Mouse (Mus musculus): ENCODE results near the gene Pja2. TPM values are rescaled to one million over a fixed set of nuclear protein-coding genes. Genes with fewer than 3 reads are reported as not detected.

The Pja2 gene
- 107 and 123 TPM in 2 replicates for polyA plus RNA-seq (2011; ENCODE audit: insufficient read length, low read depth, missing spikeins)

DNA sequence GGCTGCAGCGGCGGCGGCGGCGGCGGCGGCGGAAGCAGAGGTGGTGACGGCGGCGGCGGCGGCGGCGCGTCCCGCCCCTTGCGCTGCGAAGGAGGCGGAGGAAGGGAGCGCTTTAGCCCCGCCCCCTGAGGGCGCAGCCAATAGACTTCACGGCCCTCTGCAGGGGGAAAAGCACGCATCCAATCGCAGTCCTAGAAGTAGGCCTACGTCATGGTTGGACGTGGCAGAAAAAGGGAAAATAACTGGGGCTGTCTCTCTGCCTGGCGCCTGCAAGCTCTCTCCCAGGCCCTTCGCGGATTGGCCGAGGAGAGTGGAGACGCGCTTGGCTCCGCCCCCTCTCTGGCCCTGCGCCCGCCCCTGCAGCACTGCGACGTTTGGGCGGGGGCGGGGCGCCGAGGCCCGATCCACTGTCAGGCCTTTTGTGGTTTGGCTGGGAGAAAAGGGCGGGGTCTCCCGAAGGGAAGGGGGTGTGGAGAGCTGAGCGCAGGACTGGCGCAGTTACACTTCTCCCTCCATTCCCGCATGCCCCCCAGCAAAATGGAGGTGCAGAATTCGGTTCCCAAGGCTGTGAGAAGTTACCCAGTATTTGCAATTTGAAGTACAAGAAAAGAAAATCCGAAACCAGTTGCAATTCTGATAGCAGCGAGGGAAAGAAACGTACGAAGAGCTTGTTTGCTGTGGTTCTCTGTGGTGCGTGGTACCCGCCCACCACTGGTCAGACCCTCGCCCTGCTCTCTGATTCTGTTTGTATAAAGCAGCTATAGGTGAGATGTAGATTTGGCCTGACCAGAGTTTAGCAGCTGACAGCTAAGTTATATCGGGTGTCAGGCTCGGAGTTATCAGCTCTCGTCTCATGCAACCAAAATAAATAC lies at the start of gene Pja2:
Pja2 (minus strand) TSS at position 19 of the 872 bp plus-strand sequence.
- no peak for TF ChIP-seq CTCF (IDR thresholded peaks at IDR 0.05; ENCODE audit: borderline replicate concordance, insufficient read depth, low read length)
- peak; percentile 81 for TF ChIP-seq POLR2A (IDR thresholded peaks at IDR 0.05; ENCODE audit: low read depth, low read length)
- Histone ChIP-seq H3K4me1 (ENCODE audit: control insufficient read depth, insufficient read depth, low read length) (no peaks in the 10 kb centered on the region; the same call in 1 of the 2 replicates), H3K4me3 (ENCODE audit: insufficient read depth, low read length) (peak within 1 kb of the TSS; percentile 92), H3K27ac (ENCODE audit: insufficient read depth, low read length) (peak within 1 kb of the TSS; percentile 93)

DNA sequence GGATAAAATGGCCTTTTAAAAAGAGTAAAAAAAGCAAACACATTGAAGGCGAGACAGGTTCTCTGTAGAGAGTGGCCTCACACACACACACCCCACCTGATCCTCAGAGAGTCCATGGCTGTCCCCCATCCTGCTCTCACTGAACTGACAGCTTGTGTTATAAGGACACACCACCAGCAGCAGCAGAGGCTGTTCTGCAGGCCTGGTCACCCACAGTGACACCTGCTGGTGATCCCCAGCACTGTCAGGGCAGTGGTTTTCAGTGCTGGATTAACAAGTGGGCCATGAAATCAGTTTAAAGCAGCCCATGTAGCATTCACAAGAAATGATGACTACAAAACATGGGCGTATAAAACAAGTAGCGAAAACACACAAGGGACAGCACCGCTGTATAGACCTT lies 43.6 kb upstream of the Pja2 start:
- no peaks in the 10 kb centered on the region for H3K4me1 ChIP-seq (ENCODE audit: control insufficient read depth, insufficient read depth, low read length)
- H3K4me3 ChIP-seq (ENCODE audit: insufficient read depth, low read length) = no peak overlapping the region
- TF ChIP-seq CTCF (IDR thresholded peaks at IDR 0.05; ENCODE audit: borderline replicate concordance, insufficient read depth, low read length) (peak; percentile 85), POLR2A (IDR thresholded peaks at IDR 0.05; ENCODE audit: low read depth, low read length) (no peak)
- no peak overlapping the region for H3K27ac ChIP-seq (ENCODE audit: insufficient read depth, low read length)

DNA sequence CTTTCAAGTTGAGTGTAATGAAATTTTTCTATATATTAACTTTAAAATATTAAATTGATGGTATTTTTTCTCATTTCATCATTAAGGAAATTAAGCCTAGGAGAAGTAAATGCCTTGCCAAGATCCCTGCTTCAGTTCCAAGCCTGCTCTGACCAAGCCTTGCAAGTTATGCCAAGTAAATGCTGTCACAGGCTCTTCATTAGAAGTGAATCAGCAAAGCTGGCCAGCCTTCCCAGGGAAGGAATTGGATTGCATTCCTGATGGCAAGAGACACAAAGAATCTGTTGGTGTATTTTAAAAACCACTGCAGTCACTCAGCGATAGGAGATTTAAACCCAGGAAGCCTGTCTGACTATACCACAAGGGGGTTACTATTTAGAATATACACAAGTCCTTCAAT lies 32.0 kb upstream of the Pja2 start:
- H3K4me3 ChIP-seq (ENCODE audit: insufficient read depth, low read length) = no peak overlapping the region
- H3K4me1 ChIP-seq (ENCODE audit: control insufficient read depth, insufficient read depth, low read length) = no peaks in the 10 kb centered on the region
- TF ChIP-seq CTCF (IDR thresholded peaks at IDR 0.05; ENCODE audit: borderline replicate concordance, insufficient read depth, low read length) (no peak), POLR2A (IDR thresholded peaks at IDR 0.05; ENCODE audit: low read depth, low read length) (no peak)
- H3K27ac ChIP-seq (ENCODE audit: insufficient read depth, low read length) = no peak overlapping the region

DNA sequence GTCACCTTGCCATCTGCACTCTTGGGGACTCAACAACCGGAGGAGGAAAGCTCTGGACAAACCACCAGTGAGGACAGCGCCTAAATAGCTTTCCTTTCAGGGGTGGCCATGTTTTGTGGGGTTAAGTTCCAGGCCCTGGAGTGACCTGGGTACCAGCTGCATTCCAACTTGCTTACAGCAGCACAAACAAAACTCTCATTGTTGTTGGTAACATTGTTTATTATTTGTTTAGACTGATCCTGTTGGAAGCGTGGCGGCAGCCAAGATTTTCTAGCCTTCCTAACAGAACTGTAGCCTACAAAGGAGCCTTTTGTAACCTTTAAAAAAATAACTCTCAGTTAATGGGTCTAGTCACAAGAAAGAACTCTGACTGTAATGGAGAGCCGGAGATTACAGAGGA lies 30.9 kb upstream of the Pja2 start:
- TF ChIP-seq POLR2A (IDR thresholded peaks at IDR 0.05; ENCODE audit: low read depth, low read length) = no peak
- TF ChIP-seq CTCF (IDR thresholded peaks at IDR 0.05; ENCODE audit: borderline replicate concordance, insufficient read depth, low read length) = no peak
- no peak overlapping the region for H3K4me3 ChIP-seq (ENCODE audit: insufficient read depth, low read length)
- no peak overlapping the region for H3K27ac ChIP-seq (ENCODE audit: insufficient read depth, low read length)
- H3K4me1 ChIP-seq (ENCODE audit: control insufficient read depth, insufficient read depth, low read length) = no peaks in the 10 kb centered on the region

DNA sequence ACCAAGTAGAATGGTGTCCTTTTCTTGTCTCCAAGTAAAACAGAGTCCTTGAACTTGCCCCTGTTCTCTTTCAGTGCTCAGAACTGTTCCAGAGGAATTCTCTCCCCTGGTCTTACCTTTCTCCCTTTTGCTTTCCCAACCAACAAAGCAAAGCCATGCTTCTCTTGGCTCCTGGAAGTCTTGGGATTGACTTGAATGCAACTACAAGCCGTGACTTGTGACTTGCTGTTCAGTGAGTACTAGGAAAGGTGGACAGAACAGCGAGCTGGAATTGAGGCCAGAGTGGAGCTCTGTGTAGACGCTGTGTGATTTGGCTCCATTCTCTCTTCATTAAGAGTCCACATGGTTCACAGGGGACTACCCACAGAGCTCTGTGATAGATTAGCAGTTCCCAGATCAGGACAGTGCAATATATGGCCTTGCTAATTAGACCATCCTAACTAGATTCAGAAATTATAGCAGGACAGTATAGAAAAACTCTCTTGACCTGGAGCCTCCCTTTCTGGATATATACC lies 30.3 kb upstream of the Pja2 start:
- H3K4me3 ChIP-seq (ENCODE audit: insufficient read depth, low read length) = no peak overlapping the region
- H3K4me1 ChIP-seq (ENCODE audit: control insufficient read depth, insufficient read depth, low read length) = no peaks in the 10 kb centered on the region
- H3K27ac ChIP-seq (ENCODE audit: insufficient read depth, low read length) = no peak overlapping the region
- TF ChIP-seq POLR2A (IDR thresholded peaks at IDR 0.05; ENCODE audit: low read depth, low read length) (no peak), CTCF (IDR thresholded peaks at IDR 0.05; ENCODE audit: borderline replicate concordance, insufficient read depth, low read length) (no peak)

DNA sequence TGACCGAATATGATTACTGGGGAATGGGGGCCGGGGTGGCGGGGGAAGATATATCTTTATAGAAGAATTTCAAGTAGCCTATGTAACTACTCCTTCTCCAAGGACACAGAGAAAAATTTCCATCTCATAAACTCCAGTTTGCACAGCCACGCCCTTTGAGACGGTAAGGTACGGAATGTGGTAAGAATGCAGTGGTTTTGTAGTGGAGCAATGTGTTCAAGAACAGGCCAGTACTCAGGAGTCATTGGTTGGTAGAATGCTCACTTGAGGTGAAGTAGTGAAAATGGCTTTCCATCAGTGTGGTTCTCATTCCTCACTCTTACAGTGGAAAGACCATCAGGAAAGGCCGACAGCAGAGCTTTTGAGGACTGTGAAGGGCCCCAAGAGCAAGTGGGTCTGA lies 22.2 kb upstream of the Pja2 start:
- no peak overlapping the region for H3K4me3 ChIP-seq (ENCODE audit: insufficient read depth, low read length)
- TF ChIP-seq POLR2A (IDR thresholded peaks at IDR 0.05; ENCODE audit: low read depth, low read length) (no peak), CTCF (IDR thresholded peaks at IDR 0.05; ENCODE audit: borderline replicate concordance, insufficient read depth, low read length) (no peak)

DNA sequence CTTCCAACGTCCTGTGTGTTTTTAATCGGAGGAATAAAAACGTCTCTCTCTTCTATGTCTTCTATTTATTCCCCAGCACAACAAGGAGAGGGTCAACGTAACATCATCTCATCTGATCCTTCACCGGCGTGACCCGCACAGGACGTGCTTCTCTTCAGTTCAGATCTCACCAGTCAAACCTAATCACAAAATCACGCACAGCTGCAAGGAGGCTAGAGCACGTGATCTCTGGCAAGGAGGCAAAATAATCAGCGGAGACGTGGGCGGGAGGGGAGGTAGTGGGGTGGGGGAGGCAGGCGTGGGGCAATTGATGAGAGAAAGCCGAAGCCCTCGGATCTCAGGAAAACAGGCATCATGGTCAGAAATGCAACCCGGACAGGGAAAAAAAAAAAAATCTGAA lies 14.4 kb upstream of the Pja2 start:
- no peak for TF ChIP-seq CTCF (IDR thresholded peaks at IDR 0.05; ENCODE audit: borderline replicate concordance, insufficient read depth, low read length)
- TF ChIP-seq POLR2A (IDR thresholded peaks at IDR 0.05; ENCODE audit: low read depth, low read length) = no peak
- Histone ChIP-seq H3K27ac (ENCODE audit: insufficient read depth, low read length) (no peak overlapping the region), H3K4me3 (ENCODE audit: insufficient read depth, low read length) (no peak overlapping the region), H3K4me1 (ENCODE audit: control insufficient read depth, insufficient read depth, low read length) (peaks cover 2% of the 10 kb centered on the region; the same call in 1 of the 2 replicates)

More for the DNA sequence above, 22.2 kb upstream of the Pja2 start:
- Histone ChIP-seq H3K4me1 (ENCODE audit: control insufficient read depth, insufficient read depth, low read length) (no peaks in the 10 kb centered on the region), H3K27ac (ENCODE audit: insufficient read depth, low read length) (no peak overlapping the region)

DNA sequence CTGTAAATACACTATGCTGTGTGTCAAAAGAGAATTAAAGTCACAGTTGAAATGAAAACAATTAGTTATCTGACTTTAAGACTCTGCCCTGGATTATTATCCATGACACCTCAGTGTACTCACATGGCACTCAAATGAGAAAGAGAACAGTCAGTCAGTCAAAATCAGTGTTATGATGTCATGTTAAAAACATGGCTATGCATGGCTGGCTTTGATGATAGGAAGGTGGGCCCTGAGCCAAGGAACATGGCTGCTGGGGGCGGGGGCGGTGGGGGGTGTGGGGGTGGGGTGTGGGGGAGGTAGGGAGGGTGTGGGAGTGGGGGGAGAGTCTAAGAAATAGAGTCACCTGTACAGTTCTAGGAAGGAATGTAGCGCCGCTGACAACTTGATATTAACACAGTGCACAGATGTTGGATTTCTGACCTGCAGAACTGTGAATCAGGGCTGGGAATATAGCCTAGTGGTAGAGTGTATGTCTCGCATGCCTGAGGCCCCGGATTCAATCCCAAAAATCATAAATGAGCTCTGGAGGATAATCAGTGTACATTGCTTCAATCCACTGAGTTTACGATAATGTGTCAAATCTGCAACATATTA lies 13.0 kb upstream of the Pja2 start:
- TF ChIP-seq CTCF (IDR thresholded peaks at IDR 0.05; ENCODE audit: borderline replicate concordance, insufficient read depth, low read length) = no peak
- no peak for TF ChIP-seq POLR2A (IDR thresholded peaks at IDR 0.05; ENCODE audit: low read depth, low read length)
- Histone ChIP-seq H3K4me1 (ENCODE audit: control insufficient read depth, insufficient read depth, low read length) (peaks cover 2% of the 10 kb centered on the region; the same call in 1 of the 2 replicates), H3K27ac (ENCODE audit: insufficient read depth, low read length) (no peak overlapping the region)

DNA sequence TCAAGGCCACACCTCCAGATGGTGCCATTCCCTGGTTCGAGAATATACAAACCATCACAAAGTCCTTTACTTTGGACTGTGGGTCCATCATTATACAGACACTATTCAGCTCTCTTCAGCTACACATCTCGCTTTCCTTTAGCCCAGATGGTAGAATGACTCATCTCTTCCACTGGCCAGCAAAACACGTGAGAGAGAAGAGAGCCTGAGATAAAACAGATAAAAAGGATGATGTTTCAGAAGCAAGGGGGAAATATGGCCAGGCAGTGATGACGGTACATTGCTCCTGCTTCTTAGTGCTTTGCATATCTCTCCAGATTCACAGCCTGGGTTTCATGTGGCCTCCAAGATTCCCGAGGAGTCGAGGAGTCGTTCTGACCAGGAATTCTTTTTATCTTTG lies 10.0 kb upstream of the Pja2 start:
- TF ChIP-seq CTCF (IDR thresholded peaks at IDR 0.05; ENCODE audit: borderline replicate concordance, insufficient read depth, low read length) (no peak), POLR2A (IDR thresholded peaks at IDR 0.05; ENCODE audit: low read depth, low read length) (no peak)
- peaks cover 2% of the 10 kb centered on the region; the same call in 1 of the 2 replicates for H3K4me1 ChIP-seq (ENCODE audit: control insufficient read depth, insufficient read depth, low read length)
- H3K27ac ChIP-seq (ENCODE audit: insufficient read depth, low read length) = peak overlapping the region; percentile 49; the same call in 1 of the 2 replicates
- H3K4me3 ChIP-seq (ENCODE audit: insufficient read depth, low read length) = no peak overlapping the region

More for the DNA sequence above, 13.0 kb upstream of the Pja2 start:
- H3K4me3 ChIP-seq (ENCODE audit: insufficient read depth, low read length) = no peak overlapping the region

All from embryonic fibroblast, embryonic 13.5 days (primary cell).